Mouse (Mus musculus): ENCODE measurements around the gene 1700030J22Rik. TPM values are rescaled to one million over a fixed set of nuclear protein-coding genes. Genes with fewer than 3 reads are reported as not detected.

Gene 1700030J22Rik
- polyA plus RNA-seq (2016; fragmentation: Nextera tagmentation; extraction: Ambion mirVana), result 2.0 and 2.3 TPM in 2 replicates

DNA sequence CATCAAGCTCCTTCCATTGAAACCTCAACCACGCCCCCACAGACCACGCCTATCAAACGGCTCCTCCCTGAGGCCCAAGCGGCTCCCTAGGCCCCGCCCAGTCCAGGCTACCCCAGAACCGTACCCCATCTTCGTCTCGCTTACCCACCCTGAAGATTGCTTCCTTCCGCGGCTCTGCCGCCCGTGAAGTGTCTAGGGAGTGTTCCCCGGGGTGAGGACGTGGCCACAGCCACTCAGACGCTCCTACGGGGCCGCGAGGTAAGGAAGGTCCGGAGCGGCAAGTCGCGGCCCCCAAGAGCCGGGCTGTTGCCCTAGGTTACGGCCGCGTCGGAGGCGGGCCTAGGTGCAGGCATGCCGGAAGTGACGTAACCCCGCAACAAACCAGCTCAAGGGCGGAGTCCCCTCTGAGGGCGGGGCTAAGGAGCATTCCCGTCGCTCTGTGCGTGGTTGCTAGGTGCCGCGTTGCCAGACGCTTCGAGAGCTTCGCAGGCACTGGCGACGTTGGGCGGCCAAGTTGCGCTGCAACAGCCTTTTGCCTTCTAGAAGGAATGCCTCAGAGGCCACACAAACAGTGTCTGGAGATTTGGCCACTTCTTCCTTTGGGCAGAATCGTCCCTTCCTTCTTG lies at the start of gene 1700030J22Rik:
Gene 1700030J22Rik, minus strand, starts transcription at position 329 of the 626 bp plus-strand sequence.
- no peak within 1 kb of the TSS for H3K27ac ChIP-seq
- H3K4me1 ChIP-seq (replicated peaks), result peaks cover 8% of the 10 kb centered on the region; the same call in 1 of the 2 replicates
- H3K9ac ChIP-seq (replicated peaks), result peak within 1 kb of the TSS; percentile 35; the same call in 1 of the 2 replicates
- H3K9me3 ChIP-seq, result no peaks in the 10 kb centered on the region
- H3K4me3 ChIP-seq (replicated peaks), result peak within 1 kb of the TSS; percentile 76
- H3K36me3 ChIP-seq, result peaks cover 18% of the 10 kb centered on the region
- peak; percentile 97 for ATAC-seq (ENCODE audit: insufficient number of reproducible peaks, insufficient read depth, low FRiP score, low TSS enrichment, low read depth)
- H3K27me3 ChIP-seq, result no peaks in the 10 kb centered on the region
- peak within 1 kb of the TSS; percentile 73 for H3K4me2 ChIP-seq
- 0% methylated on average over 46 of the region's 46 CpGs for WGBS

DNA sequence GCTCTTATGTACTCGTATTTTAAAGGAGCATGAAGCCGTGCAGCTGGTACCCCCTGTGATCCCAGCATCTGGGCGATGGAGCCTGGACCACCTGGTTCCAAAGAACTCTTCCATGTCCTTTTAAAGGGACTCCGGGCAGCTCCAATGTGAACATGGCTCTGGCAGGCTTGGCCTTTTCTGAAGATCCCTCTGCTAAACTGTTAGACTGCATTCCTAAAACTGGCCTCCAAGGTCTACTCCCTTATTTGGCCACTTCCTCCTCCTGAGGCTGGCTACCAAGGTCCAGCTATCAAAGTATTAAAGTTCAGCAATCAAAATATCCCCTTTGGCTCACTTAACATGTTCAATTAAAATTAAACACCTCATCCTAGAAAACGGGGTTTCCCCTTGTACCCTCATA lies 48.8 kb upstream of the 1700030J22Rik start:
- no peak for ATAC-seq (ENCODE audit: insufficient number of reproducible peaks, insufficient read depth, low FRiP score, low TSS enrichment, low read depth)
- Histone ChIP-seq H3K9me3 (no peaks in the 10 kb centered on the region), H3K9ac (replicated peaks) (no peak overlapping the region), H3K27me3 (no peaks in the 10 kb centered on the region), H3K36me3 (no peaks in the 10 kb centered on the region), H3K4me1 (replicated peaks) (no peaks in the 10 kb centered on the region), H3K4me3 (replicated peaks) (no peak overlapping the region), H3K4me2 (no peak overlapping the region), H3K27ac (no peak overlapping the region)
- 85% methylated on average over 5 of the region's 5 CpGs for WGBS

DNA sequence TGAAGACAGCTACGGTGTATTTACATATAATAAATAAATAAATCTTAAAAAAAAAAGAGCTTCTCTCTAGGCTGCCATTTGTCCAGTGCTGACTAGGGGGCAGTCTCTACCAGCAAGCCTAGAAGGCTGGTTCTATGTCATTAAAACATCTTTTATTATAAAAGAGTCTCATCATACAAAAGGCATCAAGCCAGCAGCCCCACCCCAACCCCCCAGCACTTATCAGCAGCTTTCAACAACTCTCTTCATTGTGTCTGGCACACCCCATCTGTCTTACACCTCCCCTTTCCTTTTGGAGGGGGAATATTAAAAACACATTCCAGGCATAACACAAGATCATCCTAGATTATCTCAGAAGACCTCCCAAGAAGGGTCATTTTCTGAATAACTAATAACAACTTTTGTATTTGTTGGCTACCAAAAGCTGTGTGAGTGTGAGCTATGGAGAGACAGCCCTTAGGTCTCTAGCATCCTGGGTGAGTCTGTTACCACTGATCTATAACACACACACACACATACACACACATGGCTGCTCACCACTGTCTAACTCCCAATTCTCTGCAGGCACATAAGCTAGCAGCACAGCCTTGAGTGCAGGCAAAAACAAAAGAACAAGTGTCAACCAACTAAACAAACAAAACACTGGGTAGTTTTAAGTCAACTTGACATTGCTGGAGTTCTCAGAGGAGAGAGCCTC lies 43.7 kb upstream of the 1700030J22Rik start:
- no peak overlapping the region for H3K4me2 ChIP-seq
- no peak for ATAC-seq (ENCODE audit: insufficient number of reproducible peaks, insufficient read depth, low FRiP score, low TSS enrichment, low read depth)
- H3K27ac ChIP-seq, result no peak overlapping the region
- no peak overlapping the region for H3K4me3 ChIP-seq (replicated peaks)
- no peak overlapping the region for H3K9ac ChIP-seq (replicated peaks)
- H3K4me1 ChIP-seq (replicated peaks), result no peaks in the 10 kb centered on the region
- H3K36me3 ChIP-seq, result no peaks in the 10 kb centered on the region
- 86% methylated on average over 1 of the region's 1 CpGs for WGBS
- no peaks in the 10 kb centered on the region for H3K9me3 ChIP-seq
- no peaks in the 10 kb centered on the region for H3K27me3 ChIP-seq

DNA sequence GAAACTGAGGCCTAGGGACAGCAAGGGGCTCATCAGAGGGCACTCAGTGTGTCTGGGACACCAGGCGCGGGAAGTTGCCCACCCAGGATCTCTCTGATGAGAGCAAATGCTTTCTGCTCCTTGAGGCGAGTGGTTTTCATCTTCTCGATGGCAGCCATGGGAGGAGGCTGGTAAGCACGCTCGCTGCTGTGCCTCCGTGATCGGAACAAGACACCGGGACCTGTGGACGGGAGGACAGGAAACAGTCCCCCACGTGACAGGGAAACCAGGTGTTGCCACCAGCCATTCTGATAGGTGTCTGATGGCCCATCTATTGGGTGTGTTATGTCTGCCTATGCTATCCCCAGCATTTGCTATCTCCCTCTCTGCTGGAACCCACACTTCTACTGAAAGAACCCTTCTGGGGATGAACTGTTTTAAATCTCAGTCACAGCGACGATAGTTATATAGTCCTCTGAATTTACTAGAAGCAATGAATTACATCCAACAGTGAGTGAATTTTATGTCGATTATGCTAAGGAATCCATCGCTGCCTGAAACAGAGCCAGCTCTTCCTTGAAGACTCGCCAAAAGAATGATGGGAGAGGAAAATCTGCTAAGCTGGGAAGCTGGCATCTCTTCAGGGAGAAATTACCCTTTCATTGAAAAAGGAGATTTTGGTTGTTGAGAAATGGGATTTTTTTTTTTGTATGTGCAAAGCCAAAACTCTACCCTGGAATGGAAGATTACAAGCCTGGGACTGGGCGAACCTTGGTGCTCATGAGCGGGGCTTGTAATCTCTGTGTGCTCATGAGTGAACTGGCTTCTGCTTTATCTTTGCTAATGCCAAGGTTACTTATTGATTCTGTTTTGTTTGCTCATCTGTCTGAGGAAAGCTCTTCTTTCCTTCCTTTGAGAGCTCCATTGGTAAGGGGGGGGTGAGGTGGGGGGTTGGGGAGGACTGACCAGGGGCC lies 40.8 kb upstream of the 1700030J22Rik start:
- H3K9ac ChIP-seq (replicated peaks), result no peak overlapping the region
- H3K9me3 ChIP-seq, result no peaks in the 10 kb centered on the region
- H3K4me1 ChIP-seq (replicated peaks), result no peaks in the 10 kb centered on the region
- ATAC-seq (ENCODE audit: insufficient number of reproducible peaks, insufficient read depth, low FRiP score, low TSS enrichment, low read depth), result no peak
- H3K4me2 ChIP-seq, result no peak overlapping the region
- peaks cover 8% of the 10 kb centered on the region; the same call in 1 of the 2 replicates for H3K27me3 ChIP-seq
- 83% methylated on average over 18 of the region's 18 CpGs for WGBS
- no peaks in the 10 kb centered on the region for H3K36me3 ChIP-seq
- no peak overlapping the region for H3K4me3 ChIP-seq (replicated peaks)
- H3K27ac ChIP-seq, result no peak overlapping the region

DNA sequence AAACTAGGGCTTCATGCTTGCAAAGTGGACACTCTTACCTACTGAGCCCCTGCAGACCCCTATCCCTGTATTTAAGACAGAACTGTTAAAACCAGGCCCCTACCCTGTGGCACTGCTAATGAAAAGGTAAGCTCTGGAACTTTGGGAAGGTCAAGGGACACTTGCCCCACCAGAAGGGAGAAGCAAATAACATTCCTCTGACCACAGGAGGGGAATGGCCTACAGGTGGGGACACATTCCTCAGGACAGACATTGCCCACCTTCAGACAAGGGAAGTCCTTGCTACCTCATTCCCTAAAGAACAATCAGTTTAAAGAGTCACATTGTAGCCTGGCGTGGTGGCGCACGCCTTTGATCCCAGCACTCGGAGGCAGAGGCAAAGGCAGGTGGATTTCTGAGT lies 39.1 kb upstream of the 1700030J22Rik start:
- Histone ChIP-seq H3K27me3 (peaks cover 8% of the 10 kb centered on the region; the same call in 1 of the 2 replicates), H3K9ac (replicated peaks) (no peak overlapping the region), H3K27ac (no peak overlapping the region), H3K36me3 (no peaks in the 10 kb centered on the region), H3K4me2 (no peak overlapping the region), H3K9me3 (no peaks in the 10 kb centered on the region), H3K4me3 (replicated peaks) (no peak overlapping the region), H3K4me1 (replicated peaks) (no peaks in the 10 kb centered on the region)
- WGBS, result 91% methylated on average over 4 of the region's 4 CpGs
- ATAC-seq (ENCODE audit: insufficient number of reproducible peaks, insufficient read depth, low FRiP score, low TSS enrichment, low read depth), result no peak

DNA sequence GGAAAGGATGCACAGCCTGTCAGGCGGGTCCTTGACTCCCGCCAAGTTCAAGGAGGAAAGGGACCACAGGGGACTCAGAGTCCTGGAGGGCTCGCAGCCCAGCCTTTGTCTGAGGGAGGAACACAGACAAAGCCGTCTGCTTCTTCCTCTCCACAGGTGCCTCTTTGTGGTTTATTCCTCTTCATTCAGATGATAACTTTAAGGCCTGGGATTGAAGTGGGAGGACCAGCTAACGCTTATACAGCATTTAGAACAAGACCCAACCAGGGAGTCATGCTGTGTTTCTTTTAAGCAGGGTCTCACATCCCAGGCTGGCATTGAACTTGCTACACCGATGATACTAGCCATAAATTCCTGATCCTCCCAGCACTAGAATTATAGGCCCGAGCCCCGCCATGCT lies 38.2 kb upstream of the 1700030J22Rik start:
- H3K4me1 ChIP-seq (replicated peaks), result no peaks in the 10 kb centered on the region
- 54% methylated on average over 8 of the region's 8 CpGs for WGBS
- no peaks in the 10 kb centered on the region for H3K9me3 ChIP-seq
- ATAC-seq (ENCODE audit: insufficient number of reproducible peaks, insufficient read depth, low FRiP score, low TSS enrichment, low read depth), result no peak
- no peaks in the 10 kb centered on the region for H3K36me3 ChIP-seq
- H3K27ac ChIP-seq, result no peak overlapping the region
- H3K4me2 ChIP-seq, result no peak overlapping the region
- no peak overlapping the region for H3K4me3 ChIP-seq (replicated peaks)
- peaks cover 8% of the 10 kb centered on the region; the same call in 1 of the 2 replicates for H3K27me3 ChIP-seq
- no peak overlapping the region for H3K9ac ChIP-seq (replicated peaks)

DNA sequence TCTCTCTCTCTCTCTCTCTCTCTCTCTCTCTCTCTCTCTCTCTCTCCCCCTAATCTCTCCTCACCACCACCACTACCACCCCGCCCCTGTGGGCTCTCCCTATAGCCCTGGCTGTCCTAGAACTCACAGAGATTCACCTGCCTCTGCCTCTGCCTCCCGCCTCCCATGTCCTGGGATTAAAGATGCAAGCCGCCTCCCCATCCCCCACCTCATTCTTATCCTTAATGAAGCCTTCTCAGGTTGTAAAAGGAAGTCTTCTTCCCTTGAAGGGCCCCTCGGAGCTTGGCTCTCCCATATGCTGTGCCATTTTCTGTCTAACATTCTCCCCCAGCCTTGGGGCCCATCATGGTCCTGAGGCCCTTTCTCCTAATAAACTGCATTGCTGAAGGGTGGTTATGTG lies 36.9 kb upstream of the 1700030J22Rik start:
- no peaks in the 10 kb centered on the region for H3K9me3 ChIP-seq
- ATAC-seq (ENCODE audit: insufficient number of reproducible peaks, insufficient read depth, low FRiP score, low TSS enrichment, low read depth), result no peak
- no peak overlapping the region for H3K4me3 ChIP-seq (replicated peaks)
- no peaks in the 10 kb centered on the region for H3K36me3 ChIP-seq
- H3K27ac ChIP-seq, result no peak overlapping the region
- H3K9ac ChIP-seq (replicated peaks), result no peak overlapping the region
- peaks cover 8% of the 10 kb centered on the region; the same call in 1 of the 2 replicates for H3K27me3 ChIP-seq
- WGBS, result 67% methylated on average over 4 of the region's 4 CpGs
- no peak overlapping the region for H3K4me2 ChIP-seq
- H3K4me1 ChIP-seq (replicated peaks), result no peaks in the 10 kb centered on the region

DNA sequence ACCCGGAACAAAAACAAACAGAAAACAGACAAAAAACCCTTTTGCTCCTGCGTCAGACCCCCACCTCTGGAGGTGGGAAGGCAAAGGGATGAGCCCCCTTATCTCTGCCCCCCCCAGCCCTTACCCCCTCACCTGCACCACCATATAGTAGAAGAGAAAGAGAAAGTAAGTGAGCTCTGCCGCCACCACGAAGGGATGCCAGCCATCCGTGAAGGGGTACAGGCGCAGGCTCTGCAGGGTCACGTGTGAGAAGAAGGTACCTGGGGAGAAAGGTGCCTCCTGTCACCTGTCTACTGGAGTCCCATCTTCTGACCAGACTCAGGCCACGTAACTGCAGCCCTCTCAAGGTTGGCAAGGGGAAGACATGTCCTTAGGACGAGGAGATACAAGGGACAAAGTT lies 32.6 kb upstream of the 1700030J22Rik start:
- Histone ChIP-seq H3K27ac (no peak overlapping the region), H3K9ac (replicated peaks) (no peak overlapping the region), H3K4me1 (replicated peaks) (no peaks in the 10 kb centered on the region), H3K4me2 (no peak overlapping the region), H3K27me3 (0 out of 2 replicates have a peak, but pooled peaks cover 3% of the 10 kb centered on the region), H3K9me3 (no peaks in the 10 kb centered on the region), H3K4me3 (replicated peaks) (no peak overlapping the region), H3K36me3 (no peaks in the 10 kb centered on the region)
- no peak for ATAC-seq (ENCODE audit: insufficient number of reproducible peaks, insufficient read depth, low FRiP score, low TSS enrichment, low read depth)
- 86% methylated on average over 9 of the region's 9 CpGs for WGBS

DNA sequence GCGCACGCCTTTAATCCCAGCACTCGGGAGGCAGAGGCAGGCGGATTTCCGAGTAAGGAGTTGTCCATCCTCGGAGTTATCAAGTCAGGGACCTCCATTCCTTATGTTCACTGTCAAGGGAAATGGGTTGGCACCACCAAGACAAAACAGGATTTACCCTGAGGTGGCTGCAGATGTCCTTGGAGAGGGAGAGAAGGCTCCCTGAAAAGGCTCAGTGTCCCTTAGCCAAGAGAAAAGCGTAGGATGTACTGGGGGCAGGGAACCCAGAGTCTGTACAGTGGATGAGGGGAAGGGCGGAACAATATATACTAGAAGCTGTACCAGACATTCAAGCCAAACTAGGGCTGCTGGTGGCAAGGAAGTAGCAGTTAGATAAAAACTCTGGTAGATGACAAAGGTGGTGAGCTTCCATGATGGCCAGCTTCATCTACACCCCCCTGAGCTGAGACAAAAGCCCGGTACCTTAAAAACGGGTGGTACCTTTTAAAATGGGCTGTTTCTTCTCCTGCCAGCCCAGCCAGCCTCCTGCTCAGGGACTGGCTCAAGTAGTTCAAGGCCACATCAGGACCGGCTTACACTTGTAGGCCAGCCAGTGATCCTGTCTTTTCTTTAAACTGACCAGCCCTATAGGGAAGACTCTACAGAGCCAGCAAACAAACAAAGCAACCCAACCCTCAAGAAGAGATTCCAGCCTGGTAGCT lies 15.4 kb upstream of the 1700030J22Rik start:
- Histone ChIP-seq H3K36me3 (peaks cover 4% of the 10 kb centered on the region; the same call in 1 of the 2 replicates), H3K27ac (peak overlapping the region; percentile 79; the same call in 1 of the 2 replicates), H3K4me3 (replicated peaks) (peak overlapping the region; percentile 67)

DNA sequence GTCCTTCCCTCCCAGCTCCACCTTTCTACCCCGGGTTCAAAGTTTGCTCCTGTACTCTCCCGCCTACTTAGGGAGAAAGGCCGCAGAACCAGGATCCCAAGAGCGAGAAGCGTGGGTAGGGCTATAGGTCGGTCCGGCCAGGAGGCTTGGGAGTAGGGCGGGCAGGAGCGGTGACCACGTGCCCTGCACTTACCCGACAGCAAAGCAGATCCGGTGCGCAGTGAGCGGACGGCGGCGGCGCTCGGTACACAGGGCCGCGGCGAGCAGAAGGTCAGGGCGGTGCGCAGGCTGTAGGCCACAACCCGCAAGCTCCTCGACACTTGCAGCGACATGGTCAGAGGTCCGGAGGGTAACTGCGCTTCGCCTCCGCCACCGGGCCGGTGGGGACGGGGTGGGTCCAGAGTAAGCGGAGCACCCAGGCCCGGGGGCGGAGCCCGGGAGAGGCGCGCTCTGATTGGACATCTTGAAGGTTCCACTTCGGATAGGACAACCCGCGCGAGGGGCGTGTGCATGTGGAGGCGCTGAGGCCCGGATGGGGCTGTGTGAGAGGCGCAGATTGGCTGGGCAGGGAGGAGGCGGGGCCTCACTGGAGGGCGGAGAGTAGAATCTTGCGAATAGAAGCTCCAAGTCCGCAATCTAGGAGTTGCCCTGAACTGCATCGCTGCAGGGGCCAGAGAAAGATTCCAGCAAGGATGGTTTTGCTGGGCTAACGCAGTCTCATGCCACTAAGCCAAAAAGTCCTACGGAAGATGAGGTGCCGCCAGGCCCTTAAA lies 14.5 kb upstream of the 1700030J22Rik start, which contains the start of gene Gcsh:
Gene Gcsh, minus strand, starts transcription at position 443 of the 773 bp plus-strand sequence.
- ATAC-seq (ENCODE audit: insufficient number of reproducible peaks, insufficient read depth, low FRiP score, low TSS enrichment, low read depth), result peak; percentile 100
- Histone ChIP-seq H3K27me3 (no peaks in the 10 kb centered on the region), H3K27ac (peak within 1 kb of the TSS; percentile 79; the same call in 1 of the 2 replicates), H3K4me3 (replicated peaks) (peak within 1 kb of the TSS; percentile 67), H3K4me2 (peak within 1 kb of the TSS; percentile 82), H3K9me3 (no peaks in the 10 kb centered on the region), H3K4me1 (replicated peaks) (peaks cover 9% of the 10 kb centered on the region), H3K9ac (replicated peaks) (peak within 1 kb of the TSS; percentile 64), H3K36me3 (peaks cover 7% of the 10 kb centered on the region; the same call in 1 of the 2 replicates)
- WGBS, result 2% methylated on average over 56 of the region's 56 CpGs

More for the DNA sequence above, 15.4 kb upstream of the 1700030J22Rik start:
- Histone ChIP-seq H3K4me1 (replicated peaks) (peaks cover 9% of the 10 kb centered on the region), H3K4me2 (peak overlapping the region; percentile 82), H3K9ac (replicated peaks) (peak overlapping the region; percentile 52; the same call in 1 of the 2 replicates), H3K27me3 (no peaks in the 10 kb centered on the region), H3K9me3 (no peaks in the 10 kb centered on the region)
- ATAC-seq (ENCODE audit: insufficient number of reproducible peaks, insufficient read depth, low FRiP score, low TSS enrichment, low read depth), result no peak
- WGBS, result 64% methylated on average over 11 of the region's 11 CpGs

All from limb, embryonic 12.5 days (tissue).